Mouse (Mus musculus): ENCODE results near the gene 1700016K19Rik. TPM values are rescaled to one million over a fixed set of nuclear protein-coding genes. Genes with fewer than 3 reads are reported as not detected.

1700016K19Rik gene
- polyA plus RNA-seq, 1 experiment from 2014 or later = 1.6 TPM

- Histone ChIP-seq H3K4me2 (no peak overlapping the region), H3K4me3 (ENCODE audit: low read depth, low read length) (no peak overlapping the region), H3K4me1 (ENCODE audit: insufficient read depth) (no peaks in the 10 kb centered on the region), H3K27ac (ENCODE audit: low read depth) (no peak overlapping the region), H3K9ac (no peak overlapping the region), H3K36me3 (ENCODE audit: insufficient read depth) (no peaks in the 10 kb centered on the region), H3K27me3 (ENCODE audit: insufficient read depth, low read length) (no peaks in the 10 kb centered on the region), H3K9me3 (ENCODE audit: low read depth, low read length) (no peaks in the 10 kb centered on the region)
- WGBS = 75% methylated on average over 6 of the region's 6 CpGs
- no peak for ATAC-seq (ENCODE audit: insufficient read depth)
- TF ChIP-seq CTCF (IDR thresholded peaks at IDR 0.05; ENCODE audit: low read depth) = no peak
- DNase-seq = no peak
Observed at GRCm38 (mm10) chr11:76033359-76033758, 33.6 kb downstream of the 1700016K19Rik start.

GRCm38 (mm10) chr11:76033836-76034235 lies 34.1 kb downstream of the 1700016K19Rik start:
- no peak for ATAC-seq (ENCODE audit: insufficient read depth)
- Histone ChIP-seq H3K9me3 (ENCODE audit: low read depth, low read length) (no peaks in the 10 kb centered on the region), H3K9ac (no peak overlapping the region), H3K36me3 (ENCODE audit: insufficient read depth) (no peaks in the 10 kb centered on the region), H3K4me3 (ENCODE audit: low read depth, low read length) (no peak overlapping the region), H3K4me1 (ENCODE audit: insufficient read depth) (no peaks in the 10 kb centered on the region), H3K27me3 (ENCODE audit: insufficient read depth, low read length) (no peaks in the 10 kb centered on the region), H3K4me2 (no peak overlapping the region), H3K27ac (ENCODE audit: low read depth) (no peak overlapping the region)
- no peak for DNase-seq
- TF ChIP-seq CTCF (IDR thresholded peaks at IDR 0.05; ENCODE audit: low read depth) = no peak
- WGBS = 78% methylated on average over 4 of the region's 4 CpGs

GRCm38 (mm10) chr11:76035182-76035581 lies 35.5 kb downstream of the 1700016K19Rik start:
- H3K4me2 ChIP-seq = no peak overlapping the region
- H3K27ac ChIP-seq (ENCODE audit: low read depth) = no peak overlapping the region
- no peaks in the 10 kb centered on the region for H3K36me3 ChIP-seq (ENCODE audit: insufficient read depth)
- ATAC-seq (ENCODE audit: insufficient read depth) (no peak), DNase-seq (no peak)
- no peaks in the 10 kb centered on the region for H3K27me3 ChIP-seq (ENCODE audit: insufficient read depth, low read length)
- H3K9me3 ChIP-seq (ENCODE audit: low read depth, low read length) = no peaks in the 10 kb centered on the region
- H3K4me3 ChIP-seq (ENCODE audit: low read depth, low read length) = no peak overlapping the region
- 78% methylated on average over 8 of the region's 8 CpGs for WGBS
- no peak for TF ChIP-seq CTCF (IDR thresholded peaks at IDR 0.05; ENCODE audit: low read depth)
- H3K4me1 ChIP-seq (ENCODE audit: insufficient read depth) = no peaks in the 10 kb centered on the region
- no peak overlapping the region for H3K9ac ChIP-seq

GRCm38 (mm10) chr11:76037581-76038294 lies 38.0 kb downstream of the 1700016K19Rik start:
- DNase-seq (peak; percentile 33), ATAC-seq (ENCODE audit: insufficient read depth) (no peak)
- H3K9me3 ChIP-seq (ENCODE audit: low read depth, low read length) = no peaks in the 10 kb centered on the region
- H3K27ac ChIP-seq (ENCODE audit: low read depth) = no peak overlapping the region
- peaks cover under 1% of the 10 kb centered on the region; the same call in 1 of the 2 replicates for H3K4me1 ChIP-seq (ENCODE audit: insufficient read depth)
- H3K4me2 ChIP-seq = no peak overlapping the region
- no peak for TF ChIP-seq CTCF (IDR thresholded peaks at IDR 0.05; ENCODE audit: low read depth)
- H3K9ac ChIP-seq = no peak overlapping the region
- no peak overlapping the region for H3K4me3 ChIP-seq (ENCODE audit: low read depth, low read length)
- 28% methylated on average over 6 of the region's 6 CpGs for WGBS
- no peaks in the 10 kb centered on the region for H3K36me3 ChIP-seq (ENCODE audit: insufficient read depth)
- H3K27me3 ChIP-seq (ENCODE audit: insufficient read depth, low read length) = no peaks in the 10 kb centered on the region

- no peaks in the 10 kb centered on the region for H3K27me3 ChIP-seq (ENCODE audit: insufficient read depth, low read length)
- DNase-seq (no peak), ATAC-seq (ENCODE audit: insufficient read depth) (no peak)
- TF ChIP-seq CTCF (IDR thresholded peaks at IDR 0.05; ENCODE audit: low read depth) = no peak
- H3K4me3 ChIP-seq (ENCODE audit: low read depth, low read length) = no peak overlapping the region
- 86% methylated on average over 3 of the region's 3 CpGs for WGBS
- no peak overlapping the region for H3K27ac ChIP-seq (ENCODE audit: low read depth)
- peaks cover 5% of the 10 kb centered on the region; the same call in 1 of the 2 replicates for H3K4me1 ChIP-seq (ENCODE audit: insufficient read depth)
- no peak overlapping the region for H3K9ac ChIP-seq
- no peaks in the 10 kb centered on the region for H3K9me3 ChIP-seq (ENCODE audit: low read depth, low read length)
- H3K4me2 ChIP-seq = no peak overlapping the region
- H3K36me3 ChIP-seq (ENCODE audit: insufficient read depth) = no peaks in the 10 kb centered on the region
Observed at GRCm38 (mm10) chr11:76039271-76040053, 39.8 kb downstream of the 1700016K19Rik start.

- DNase-seq = no peak
- no peak overlapping the region for H3K4me2 ChIP-seq
- no peaks in the 10 kb centered on the region for H3K9me3 ChIP-seq (ENCODE audit: low read depth, low read length)
- peaks cover 2% of the 10 kb centered on the region; the same call in 1 of the 2 replicates for H3K36me3 ChIP-seq (ENCODE audit: insufficient read depth)
- H3K27ac ChIP-seq (ENCODE audit: low read depth) = no peak overlapping the region
- no peaks in the 10 kb centered on the region for H3K27me3 ChIP-seq (ENCODE audit: insufficient read depth, low read length)
- H3K4me1 ChIP-seq (ENCODE audit: insufficient read depth) = peaks cover 5% of the 10 kb centered on the region; the same call in 1 of the 2 replicates
- WGBS = 83% methylated on average over 8 of the region's 8 CpGs
- H3K4me3 ChIP-seq (ENCODE audit: low read depth, low read length) = no peak overlapping the region
- no peak for ATAC-seq (ENCODE audit: insufficient read depth)
- H3K9ac ChIP-seq = no peak overlapping the region
- no peak for TF ChIP-seq CTCF (IDR thresholded peaks at IDR 0.05; ENCODE audit: low read depth)
Observed at GRCm38 (mm10) chr11:76040106-76040505, 40.4 kb downstream of the 1700016K19Rik start.

- H3K27me3 ChIP-seq (ENCODE audit: insufficient read depth, low read length) = no peaks in the 10 kb centered on the region
- H3K9me3 ChIP-seq (ENCODE audit: low read depth, low read length) = no peaks in the 10 kb centered on the region
- no peak overlapping the region for H3K4me3 ChIP-seq (ENCODE audit: low read depth, low read length)
- H3K9ac ChIP-seq = no peak overlapping the region
- H3K36me3 ChIP-seq (ENCODE audit: insufficient read depth) = peaks cover 7% of the 10 kb centered on the region; the same call in 1 of the 2 replicates
- peaks cover 5% of the 10 kb centered on the region; the same call in 1 of the 2 replicates for H3K4me1 ChIP-seq (ENCODE audit: insufficient read depth)
- DNase-seq (no peak), ATAC-seq (ENCODE audit: insufficient read depth) (no peak)
- no peak overlapping the region for H3K4me2 ChIP-seq
- WGBS = 81% methylated on average over 4 of the region's 4 CpGs
- no peak overlapping the region for H3K27ac ChIP-seq (ENCODE audit: low read depth)
- no peak for TF ChIP-seq CTCF (IDR thresholded peaks at IDR 0.05; ENCODE audit: low read depth)
Observed at GRCm38 (mm10) chr11:76040761-76041376, 41.2 kb downstream of the 1700016K19Rik start.

Data from lung, embryonic 14.5 days (tissue).